Mouse (Mus musculus) adrenal gland, postnatal 25 days (tissue): ENCODE measurements around the gene Shank1. TPM values are rescaled to one million over a fixed set of nuclear protein-coding genes. Genes with fewer than 3 reads are reported as not detected.
"Not testable (repeated sequence)": the region's sequence is repeated elsewhere in the genome, so short reads cannot be mapped to it uniquely, and the experiment has no call there.

Experiments
- DNase-seq: peaks from one replicate; pipeline ENCODE4 v3.0.0; 2021; ENCODE audit warnings: mixed read lengths
- long read RNA-seq: library from polyadenylated mRNA; stranded (forward); transcript quantifications from one replicate; pipeline ENCODE4 v2.0.0, GENCODE M21; 2021
- total RNA-seq: library from RNA; stranded (reverse); gene quantifications from 2 replicates; pipeline ENCODE4 v1.2.3, GENCODE M21; 2021

Gene Shank1
- total RNA-seq = 8.5 and 10.4 TPM in 2 replicates
- long read RNA-seq, partial matches to known transcripts = 0 of 1 reads
- long read RNA-seq, other reads (novel, unspliced or antisense) = 1 of 1 reads

GRCm38 (mm10) chr7:44309475-44310284, at the start of gene Shank1:
TSS of gene Shank1 (plus strand) at chr7:44310253.
- DNase-seq = no peak

DNA sequence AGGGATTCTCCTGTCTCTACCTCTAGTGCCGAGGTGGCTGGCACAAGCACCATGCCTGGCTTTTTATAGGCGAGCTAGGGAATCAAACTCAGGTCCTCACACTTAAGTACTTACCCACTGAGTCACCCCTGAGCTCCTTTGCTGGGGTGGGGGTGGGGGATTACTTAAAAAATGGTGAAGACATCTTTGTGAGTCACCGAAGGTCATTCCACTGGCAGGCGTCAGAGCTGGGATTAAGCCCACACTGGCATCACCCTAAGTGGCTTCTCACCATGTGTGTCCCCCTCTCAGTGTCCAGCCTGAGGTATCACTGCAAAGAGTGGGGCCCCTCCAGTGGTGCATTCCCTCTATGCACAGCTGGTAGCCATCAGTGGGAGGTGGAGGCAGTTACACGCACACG, 49.6 kb upstream of the Shank1 start:
- DNase-seq = no peak

- DNase-seq = no peak
These were observed 48.9 kb upstream of the Shank1 start, which contains the start of gene Gm15517 for GRCm38 (mm10) chr7:44261147-44261546. TSS of gene Gm15517 (plus strand) at chr7:44261447.

DNA sequence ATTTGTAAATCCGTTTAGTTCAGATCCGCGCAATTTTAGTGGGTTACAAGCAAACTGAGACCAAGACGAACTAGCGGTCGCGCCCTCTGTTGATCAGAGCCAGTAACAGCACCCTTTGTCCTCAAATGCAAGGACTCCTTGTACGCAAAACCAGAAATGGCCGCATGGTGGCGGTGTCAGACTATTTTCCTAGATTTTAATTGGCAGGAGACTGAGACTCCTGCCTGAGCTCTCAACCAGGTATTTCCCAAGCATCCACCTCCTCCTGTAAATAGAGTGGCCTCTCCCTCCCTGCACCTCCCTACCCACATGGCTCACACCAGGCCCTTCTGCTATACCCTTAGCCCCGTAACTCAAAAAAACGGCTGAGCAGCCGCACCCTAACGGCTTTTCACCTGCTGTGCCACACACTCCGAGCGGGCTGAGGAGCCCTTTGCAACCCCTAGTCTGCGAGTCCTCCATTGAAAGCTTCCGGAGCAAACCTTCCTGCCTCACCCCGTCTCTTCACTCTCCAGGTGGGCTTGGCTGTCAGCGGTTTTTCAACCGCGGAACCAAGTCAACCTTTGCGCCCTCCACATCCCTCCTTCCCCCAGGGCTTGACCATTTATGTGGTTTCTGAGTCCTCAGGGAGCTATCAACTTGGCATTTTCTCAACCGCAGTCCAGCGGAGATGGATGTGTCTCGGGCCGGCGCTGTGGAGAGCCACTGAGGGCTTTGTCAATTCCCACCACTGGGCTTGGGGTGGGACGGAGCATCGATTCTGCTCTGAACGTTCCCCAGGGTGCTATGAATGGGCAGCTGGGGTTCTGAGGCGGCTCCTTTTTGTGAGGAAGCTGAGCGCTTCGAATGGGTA, 47.0 kb upstream of the Shank1 start:
- DNase-seq = peak; percentile 91

GRCm38 (mm10) chr7:44268117-44268516, 41.9 kb upstream of the Shank1 start:
- no peak for DNase-seq

GRCm38 (mm10) chr7:44269397-44269796, 40.7 kb upstream of the Shank1 start:
- no peak for DNase-seq

DNA sequence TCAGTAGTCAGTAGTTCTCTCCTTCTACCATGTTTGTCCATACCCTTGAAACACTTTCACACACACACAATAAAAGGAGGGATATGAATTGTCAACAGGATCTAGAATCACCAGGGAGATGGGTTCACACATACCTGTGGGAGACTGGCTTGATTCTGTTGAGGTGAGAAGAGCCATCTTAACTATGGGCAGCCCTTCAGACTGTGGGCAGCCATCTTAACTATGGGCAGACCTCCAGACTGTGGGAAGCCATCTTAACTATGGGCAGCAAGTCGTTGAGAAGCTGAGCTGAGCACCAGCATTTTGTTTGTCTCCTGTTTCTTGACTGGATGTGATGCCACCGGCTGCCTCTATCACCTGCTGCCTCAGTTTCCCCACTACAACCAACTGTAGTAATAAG, 38.7 kb upstream of the Shank1 start:
- DNase-seq = no peak

- DNase-seq = no peak
These were observed 37.5 kb upstream of the Shank1 start for GRCm38 (mm10) chr7:44272546-44272945.

GRCm38 (mm10) chr7:44273446-44273845, 36.6 kb upstream of the Shank1 start:
- DNase-seq = no peak

- no peak for DNase-seq
These were observed 36.0 kb upstream of the Shank1 start for GRCm38 (mm10) chr7:44274096-44274495.

DNA sequence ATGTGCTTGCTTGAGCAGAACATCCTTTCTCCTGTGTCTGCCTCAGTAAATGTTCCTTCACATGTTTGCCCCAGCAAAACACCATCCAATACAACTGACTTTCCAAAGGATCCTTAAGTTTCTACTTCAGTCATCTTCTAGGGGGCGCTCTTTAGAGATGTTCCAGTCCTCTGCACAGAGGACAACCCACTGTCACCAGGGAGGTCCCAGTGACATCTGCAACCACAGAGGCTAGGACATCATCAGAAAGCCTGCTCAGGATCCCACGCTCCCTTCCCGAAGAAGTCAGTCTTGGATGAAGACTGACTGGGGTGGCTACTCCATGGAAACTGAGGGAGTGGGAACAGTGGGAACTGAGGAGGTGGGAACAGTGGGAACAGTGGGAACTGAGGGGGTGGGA, 34.5 kb upstream of the Shank1 start:
- DNase-seq = no peak

GRCm38 (mm10) chr7:44276461-44277249, 33.4 kb upstream of the Shank1 start:
- no peak for DNase-seq

DNA sequence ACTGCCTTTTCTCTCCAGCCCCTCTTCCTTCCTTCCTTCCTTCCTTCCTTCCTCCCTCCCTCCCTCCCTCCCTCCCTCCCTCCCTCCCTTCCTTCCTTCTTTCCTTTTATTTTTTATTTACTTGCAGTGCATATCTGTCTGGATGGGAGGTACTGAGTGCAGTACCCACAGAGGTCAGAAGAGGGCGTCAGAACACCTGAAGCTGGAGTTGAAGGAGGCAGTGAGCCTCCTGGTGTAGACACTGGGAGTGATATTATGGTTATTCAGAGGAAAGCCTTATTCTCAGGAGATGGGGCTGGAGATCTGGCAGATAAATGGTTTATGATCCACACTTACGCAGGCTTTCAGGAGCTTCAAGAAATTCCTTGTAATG, 32.8 kb upstream of the Shank1 start:
- DNase-seq = peak; percentile 25

- no peak for DNase-seq
These were observed 29.1 kb upstream of the Shank1 start for GRCm38 (mm10) chr7:44280959-44281358.

- no peak for DNase-seq
These were observed 28.5 kb upstream of the Shank1 start for GRCm38 (mm10) chr7:44281586-44281985.

DNA sequence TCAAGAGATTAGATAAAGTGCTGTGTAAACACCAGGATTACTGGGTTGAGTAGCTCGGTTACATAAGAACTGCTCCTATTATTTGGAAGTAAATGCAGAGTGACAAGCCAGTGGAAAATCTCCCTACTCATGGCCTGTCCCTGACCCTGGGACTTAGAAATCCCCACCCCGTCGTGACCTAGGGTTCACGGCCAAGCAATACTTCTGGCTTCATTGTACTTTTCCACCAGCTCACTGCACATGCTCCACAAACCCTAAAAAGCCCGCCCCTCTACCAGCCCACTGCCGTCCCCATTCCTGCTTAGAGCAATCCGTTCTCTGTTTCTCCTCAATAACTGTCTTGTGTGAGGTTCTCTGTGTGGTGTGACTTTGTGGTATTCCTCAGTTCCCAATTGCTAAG, 22.3 kb upstream of the Shank1 start:
- DNase-seq = no peak

- DNase-seq = no peak
These were observed 19.1 kb upstream of the Shank1 start for GRCm38 (mm10) chr7:44290986-44291385.

GRCm38 (mm10) chr7:44291418-44291817, 18.6 kb upstream of the Shank1 start:
- no peak for DNase-seq

GRCm38 (mm10) chr7:44297501-44297900, 12.6 kb upstream of the Shank1 start:
- not testable (repeated sequence) for DNase-seq

- DNase-seq = no peak
These were observed 6.4 kb upstream of the Shank1 start for GRCm38 (mm10) chr7:44303346-44304340.

GRCm38 (mm10) chr7:44304463-44304774, 5.6 kb upstream of the Shank1 start:
- no peak for DNase-seq
